Mouse (Mus musculus) heart, embryonic 10.5 days (tissue): Measurements from ENCODE around the gene Cabin1. TPM values are rescaled to one million over a fixed set of nuclear protein-coding genes. Genes with fewer than 3 reads are reported as not detected.

Experiments used
- DNase-seq: peaks from one replicate; pipeline ENCODE4 v3.0.0-alpha.2; 2017; ENCODE audit warnings: low spot score
- H3K27ac ChIP-seq: fragments of 300-500 bp; sonication (generic); 2 replicates; pipeline ENCODE4 v1.5.1; 2016; ENCODE audit warnings: mild to moderate bottlenecking
- H3K27me3 ChIP-seq: fragments of 300-500 bp; sonication (generic); 2 replicates; pipeline ENCODE4 v1.6.1; 2016; ENCODE audit warnings: mild to moderate bottlenecking; ENCODE audit not compliant: poor library complexity, insufficient read depth, severe bottlenecking
- H3K36me3 ChIP-seq: fragments of 300-500 bp; sonication (generic); 2 replicates; pipeline ENCODE4 v1.6.1; 2016; ENCODE audit warnings: mild to moderate bottlenecking, moderate library complexity
- H3K4me1 ChIP-seq: fragments of 300-500 bp; sonication (generic); 2 replicates; pipeline ENCODE4 v1.6.1; 2016; ENCODE audit warnings: mild to moderate bottlenecking
- H3K4me3 ChIP-seq: fragments of 300-500 bp; sonication (generic); 2 replicates; pipeline ENCODE4 v1.5.1; 2016; ENCODE audit warnings: mild to moderate bottlenecking, moderate library complexity
- H3K9me3 ChIP-seq: fragments of 300-500 bp; sonication (generic); 2 replicates; pipeline ENCODE4 v1.6.1; 2016; ENCODE audit warnings: mild to moderate bottlenecking, moderate library complexity
- WGBS: fragments of 180-500 bp; shearing (Covaris S2); methylation state at CpG from one replicate; pipeline ENCODE4 v1.1.7; 2016; 5-methylcytosine and 5-hydroxymethylcytosine counted together
- polyA plus RNA-seq: library from polyadenylated mRNA; unstranded; fragments of >200 nt; fragmentation: Nextera tagmentation; extraction: Ambion mirVana; gene quantifications from 2 replicates; pipeline ENCODE4 v1.2.1, GENCODE M21; 2016

Gene Cabin1
- polyA plus RNA-seq, 1 experiment from 2014 or later, result 20.0 TPM

DNA sequence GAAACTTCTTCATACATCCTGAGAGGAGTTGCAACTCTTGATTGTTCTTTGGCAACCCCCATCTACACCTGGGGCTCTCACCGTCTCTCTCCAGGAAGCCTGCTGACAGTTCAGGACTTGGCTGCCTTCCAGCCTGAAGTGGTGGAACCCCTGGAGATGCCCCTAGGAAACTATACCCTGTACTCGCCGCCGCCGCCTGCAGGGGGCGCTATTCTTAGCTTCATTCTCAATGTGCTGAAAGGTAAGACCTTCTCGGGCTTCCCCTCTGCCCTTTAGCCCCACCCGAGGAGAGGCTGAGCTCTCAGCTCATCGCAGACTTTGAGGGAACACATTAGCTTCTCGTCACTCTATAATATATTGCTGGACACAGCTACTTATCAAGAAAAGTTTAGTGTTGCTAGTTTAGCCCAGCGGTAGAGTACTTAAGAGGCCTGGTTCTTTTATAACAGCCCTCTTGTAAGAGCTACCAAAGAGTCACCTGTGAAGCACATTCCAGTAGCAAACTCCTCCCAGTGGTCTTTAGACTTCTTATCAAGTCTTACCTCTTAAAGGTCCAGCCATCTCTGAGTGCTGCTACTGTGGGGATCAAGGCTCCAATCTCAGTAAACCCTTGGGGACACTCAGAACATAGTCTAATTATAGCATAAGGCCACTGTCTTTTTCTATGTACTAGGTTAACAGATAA lies 158.8 kb downstream of the Cabin1 start:
- H3K4me3 ChIP-seq, result no peak overlapping the region
- no peaks in the 10 kb centered on the region for H3K27me3 ChIP-seq
- WGBS, result 29% methylated on average over 11 of the region's 11 CpGs
- no peak for DNase-seq
- peaks cover 10% of the 10 kb centered on the region; the same call in 1 of the 2 replicates for H3K4me1 ChIP-seq
- no peaks in the 10 kb centered on the region for H3K9me3 ChIP-seq
- H3K36me3 ChIP-seq, result no peaks in the 10 kb centered on the region
- no peak overlapping the region for H3K27ac ChIP-seq

DNA sequence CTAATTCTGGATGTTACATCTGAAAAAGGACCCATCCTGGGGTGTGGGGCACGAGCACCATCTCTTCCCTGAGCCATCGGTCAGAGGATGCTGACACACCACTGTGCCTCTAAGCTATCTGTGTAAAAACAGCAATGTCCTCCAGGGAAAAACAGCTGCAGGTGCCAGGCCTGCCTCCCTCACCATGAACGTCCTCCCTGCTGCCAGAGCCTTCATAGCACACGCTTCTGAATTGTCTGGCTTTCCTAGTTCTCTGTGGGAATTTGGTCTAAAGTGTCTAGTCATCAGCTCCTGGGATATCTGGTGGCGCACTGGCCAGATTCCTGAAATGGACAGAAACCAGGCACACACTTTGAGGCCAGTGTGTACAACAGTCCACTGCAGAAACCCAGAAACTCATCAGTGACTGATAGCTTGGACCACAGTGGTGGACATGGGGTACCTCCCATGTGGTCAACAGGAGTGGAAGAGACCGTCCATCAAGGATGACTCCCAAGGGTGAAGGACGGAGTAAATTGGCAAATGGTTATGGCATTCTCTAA lies 163.9 kb downstream of the Cabin1 start:
- H3K27ac ChIP-seq, result no peak overlapping the region
- 63% methylated on average over 7 of the region's 7 CpGs for WGBS
- H3K36me3 ChIP-seq, result no peaks in the 10 kb centered on the region
- no peaks in the 10 kb centered on the region for H3K27me3 ChIP-seq
- 0 out of 2 replicates have a peak, but pooled peaks cover 3% of the 10 kb centered on the region for H3K4me1 ChIP-seq
- no peak for DNase-seq
- no peak overlapping the region for H3K4me3 ChIP-seq
- H3K9me3 ChIP-seq, result 0 out of 2 replicates have a peak, but pooled peaks cover 6% of the 10 kb centered on the region

Other genes starting within 250 kb of the Cabin1 start
- 139 and 148 TPM in 2 replicates for gene Snrpd3, start 246.8 kb downstream of the Cabin1 start, polyA plus RNA-seq
- gene Gucd1, start 246.4 kb downstream of the Cabin1 start, polyA plus RNA-seq, result 24.0 and 28.8 TPM in 2 replicates
- 0.78 and 1.1 TPM in 2 replicates for gene Lrrc75b, start 204.0 kb downstream of the Cabin1 start, polyA plus RNA-seq
- 0.27 and 1.9 TPM in 2 replicates for gene Ggt1, start 202.7 kb downstream of the Cabin1 start, polyA plus RNA-seq
- gene Ggt5, start 175.0 kb downstream of the Cabin1 start, polyA plus RNA-seq, result 1.4 and 4.9 TPM in 2 replicates
- gene Susd2, start 120.3 kb downstream of the Cabin1 start, polyA plus RNA-seq, result 1.3 and 1.4 TPM in 2 replicates
- gene Ddt, start 9.1 kb upstream of the Cabin1 start, polyA plus RNA-seq, result 51.9 and 108 TPM in 2 replicates
- gene Gm20441, start 16.6 kb upstream of the Cabin1 start, polyA plus RNA-seq, result not detected in 2 replicates
- gene Gstt3, start 17.1 kb upstream of the Cabin1 start, polyA plus RNA-seq, result 2.6 and 4.2 TPM in 2 replicates
- 5.1 and 17.3 TPM in 2 replicates for gene Gstt1, start 34.2 kb upstream of the Cabin1 start, polyA plus RNA-seq
- gene Gstt4, start 58.2 kb upstream of the Cabin1 start, polyA plus RNA-seq, result not detected in 2 replicates
- 8.7 and 11.4 TPM in 2 replicates for gene Gstt2, start 73.1 kb upstream of the Cabin1 start, polyA plus RNA-seq
- gene Mif, start 95.9 kb upstream of the Cabin1 start, polyA plus RNA-seq, result 3,089 and 3,244 TPM in 2 replicates
- 3.1 and 5.0 TPM in 2 replicates for gene Derl3, start 129.1 kb upstream of the Cabin1 start, polyA plus RNA-seq
- 157 and 204 TPM in 2 replicates for gene Smarcb1, start 157.3 kb upstream of the Cabin1 start, polyA plus RNA-seq
- gene Chchd10, start 168.8 kb upstream of the Cabin1 start, polyA plus RNA-seq, result 333 and 524 TPM in 2 replicates
- 19.4 and 39.0 TPM in 2 replicates for gene Mmp11, start 172.2 kb upstream of the Cabin1 start, polyA plus RNA-seq
- gene Gm867, start 176.3 kb upstream of the Cabin1 start, polyA plus RNA-seq, result 0.39 and 0.76 TPM in 2 replicates
- 0.74 and 0.83 TPM in 2 replicates for gene Vpreb3, start 178.7 kb upstream of the Cabin1 start, polyA plus RNA-seq
- gene Gm5134, start 190.2 kb upstream of the Cabin1 start, polyA plus RNA-seq, result 0.12 TPM in 1 of 2 replicates, not detected in the other